Mouse (Mus musculus) intestine, embryonic 15.5 days (tissue): ENCODE measurements around the gene Sh2b1. TPM values are rescaled to one million over a fixed set of nuclear protein-coding genes. Genes with fewer than 3 reads are reported as not detected.
A peak's percentile ranks its signal among the peaks of the same experiment; 100 is the strongest.

Experiments
- ATAC-seq: fragments of 200-750 bp; cut with Nextera tagmentation; 2 replicates; pipeline ENCODE4 v1.8.0; 2017; ENCODE audit warnings: moderate TSS enrichment, moderate library complexity
- H3K27ac ChIP-seq: fragments of 300-500 bp; sonication (generic); 2 replicates; pipeline ENCODE4 v1.5.1; 2015; ENCODE audit warnings: mild to moderate bottlenecking, inconsistent platforms
- H3K27me3 ChIP-seq: fragments of 300-500 bp; sonication (generic); replicated peaks from 2 replicates; pipeline ENCODE4 v1.6.1; 2015; ENCODE audit warnings: inconsistent platforms
- H3K36me3 ChIP-seq: fragments of 300-500 bp; sonication (generic); 2 replicates; pipeline ENCODE4 v1.6.1; 2015; ENCODE audit warnings: inconsistent platforms
- H3K4me1 ChIP-seq: fragments of 300-500 bp; sonication (generic); replicated peaks from 2 replicates; pipeline ENCODE4 v1.6.1; 2015; ENCODE audit warnings: inconsistent platforms
- H3K4me2 ChIP-seq: fragments of 300-500 bp; sonication (generic); replicated peaks from 2 replicates; pipeline ENCODE4 v1.6.1; 2015; ENCODE audit warnings: mild to moderate bottlenecking, inconsistent platforms
- H3K4me3 ChIP-seq: fragments of 300-500 bp; sonication (generic); replicated peaks from 2 replicates; pipeline ENCODE4 v1.5.1; 2015; ENCODE audit warnings: inconsistent platforms
- H3K9ac ChIP-seq: fragments of 300-500 bp; sonication (generic); 2 replicates; pipeline ENCODE4 v1.6.1; 2015; ENCODE audit warnings: inconsistent platforms
- H3K9me3 ChIP-seq: fragments of 300-500 bp; sonication (generic); 2 replicates; pipeline ENCODE4 v1.6.1; 2016; ENCODE audit warnings: inconsistent platforms
- WGBS: fragments of 180-500 bp; shearing (Covaris S2); methylation state at CpG from one replicate; pipeline ENCODE4 v1.1.7; 2015; 5-methylcytosine and 5-hydroxymethylcytosine counted together
- polyA plus RNA-seq: library from polyadenylated mRNA; unstranded; fragments of >200 nt; fragmentation: Nextera tagmentation; extraction: Ambion mirVana; gene quantifications from 2 replicates; pipeline ENCODE4 v1.2.1, GENCODE M21; 2015

Gene Sh2b1
- polyA plus RNA-seq, 1 experiment from 2014 or later, result 41.8 TPM

DNA sequence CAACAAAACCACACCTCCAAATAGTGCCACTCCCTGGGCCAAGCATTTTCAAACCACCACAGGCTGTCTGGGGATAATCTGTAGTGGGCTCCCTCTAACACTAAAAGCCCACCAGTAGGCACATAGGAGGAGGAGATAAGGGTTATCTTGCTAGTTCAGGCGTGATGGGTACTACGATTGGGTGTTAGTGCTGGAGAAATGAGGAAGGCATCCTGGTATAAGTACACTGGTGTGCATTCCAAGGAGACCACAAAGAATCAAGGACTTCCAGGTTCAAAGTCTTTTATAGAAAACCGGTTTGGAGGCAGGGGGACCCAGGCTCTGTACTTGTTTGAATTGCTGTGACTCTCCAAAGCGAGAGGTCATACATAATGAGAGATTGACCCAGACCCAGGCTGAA, 47.1 kb downstream of the Sh2b1 start:
- Histone ChIP-seq H3K27ac (peak overlapping the region; percentile 98), H3K27me3 (no peaks in the 10 kb centered on the region), H3K4me3 (peak overlapping the region; percentile 85), H3K36me3 (no peaks in the 10 kb centered on the region), H3K4me2 (peak overlapping the region; percentile 91), H3K4me1 (peaks cover 9% of the 10 kb centered on the region), H3K9me3 (no peaks in the 10 kb centered on the region), H3K9ac (peak overlapping the region; percentile 88)
- 16% methylated on average over 4 of the region's 4 CpGs for WGBS
- peak; percentile 37 for ATAC-seq

- H3K9me3 ChIP-seq, result no peaks in the 10 kb centered on the region
- no peak overlapping the region for H3K27ac ChIP-seq
- H3K4me3 ChIP-seq, result no peak overlapping the region
- no peaks in the 10 kb centered on the region for H3K36me3 ChIP-seq
- no peak overlapping the region for H3K4me2 ChIP-seq
- WGBS, result 42% methylated on average over 12 of the region's 13 CpGs
- peaks cover 9% of the 10 kb centered on the region for H3K4me1 ChIP-seq
- no peak for ATAC-seq
- no peaks in the 10 kb centered on the region for H3K27me3 ChIP-seq
- no peak overlapping the region for H3K9ac ChIP-seq
Observed at GRCm38 (mm10) chr7:126427323-126427860, 47.8 kb downstream of the Sh2b1 start.

- ATAC-seq, result no peak
- Histone ChIP-seq H3K27ac (no peak overlapping the region), H3K4me1 (peaks cover 4% of the 10 kb centered on the region; the same call in 1 of the 2 replicates), H3K27me3 (no peaks in the 10 kb centered on the region), H3K36me3 (no peaks in the 10 kb centered on the region), H3K9me3 (no peaks in the 10 kb centered on the region), H3K9ac (no peak overlapping the region), H3K4me3 (no peak overlapping the region), H3K4me2 (no peak overlapping the region)
- 82% methylated on average over 6 of the region's 6 CpGs for WGBS
Observed at GRCm38 (mm10) chr7:126424161-126424560, 51.1 kb downstream of the Sh2b1 start.

DNA sequence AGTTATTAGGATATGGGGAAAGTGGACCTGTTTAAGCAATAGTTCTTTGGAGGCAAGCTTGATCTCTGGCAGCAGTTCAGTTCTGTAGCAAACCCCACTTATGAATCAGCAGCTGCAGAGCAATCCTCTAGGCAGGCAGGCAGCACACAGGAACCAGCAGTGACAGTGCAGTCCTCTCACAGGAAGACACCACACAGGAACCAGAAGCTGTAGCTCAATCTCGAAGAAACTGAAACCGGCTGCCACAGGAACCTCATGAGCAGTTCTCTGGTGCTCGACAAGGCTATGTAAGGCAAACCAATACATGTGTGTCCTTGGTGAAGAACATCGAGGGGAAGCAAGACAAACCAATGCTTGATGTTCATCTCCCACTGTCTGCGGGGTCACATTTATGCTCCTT, 53.5 kb downstream of the Sh2b1 start:
- H3K9me3 ChIP-seq, result no peaks in the 10 kb centered on the region
- no peaks in the 10 kb centered on the region for H3K36me3 ChIP-seq
- no peaks in the 10 kb centered on the region for H3K27me3 ChIP-seq
- 81% methylated on average over 5 of the region's 5 CpGs for WGBS
- H3K9ac ChIP-seq, result no peak overlapping the region
- H3K4me1 ChIP-seq, result no peaks in the 10 kb centered on the region
- H3K27ac ChIP-seq, result no peak overlapping the region
- no peak overlapping the region for H3K4me2 ChIP-seq
- ATAC-seq, result no peak
- no peak overlapping the region for H3K4me3 ChIP-seq

GRCm38 (mm10) chr7:126418496-126418895, 56.7 kb downstream of the Sh2b1 start:
- Histone ChIP-seq H3K9me3 (no peaks in the 10 kb centered on the region), H3K4me1 (no peaks in the 10 kb centered on the region), H3K4me2 (no peak overlapping the region), H3K27ac (no peak overlapping the region), H3K36me3 (no peaks in the 10 kb centered on the region), H3K9ac (no peak overlapping the region), H3K27me3 (0 out of 2 replicates have a peak, but pooled peaks cover 4% of the 10 kb centered on the region), H3K4me3 (no peak overlapping the region)
- ATAC-seq, result no peak
- WGBS, result 59% methylated on average over 3 of the region's 3 CpGs

GRCm38 (mm10) chr7:126417606-126418005, 57.6 kb downstream of the Sh2b1 start:
- 90% methylated on average over 4 of the region's 4 CpGs for WGBS
- Histone ChIP-seq H3K4me1 (no peaks in the 10 kb centered on the region), H3K4me2 (no peak overlapping the region), H3K9me3 (no peaks in the 10 kb centered on the region), H3K27ac (no peak overlapping the region), H3K27me3 (0 out of 2 replicates have a peak, but pooled peaks cover 5% of the 10 kb centered on the region), H3K4me3 (no peak overlapping the region), H3K9ac (no peak overlapping the region), H3K36me3 (no peaks in the 10 kb centered on the region)
- ATAC-seq, result no peak

GRCm38 (mm10) chr7:126417045-126417444, 58.2 kb downstream of the Sh2b1 start:
- no peaks in the 10 kb centered on the region for H3K4me1 ChIP-seq
- H3K27ac ChIP-seq, result no peak overlapping the region
- no peaks in the 10 kb centered on the region for H3K36me3 ChIP-seq
- H3K9ac ChIP-seq, result no peak overlapping the region
- H3K4me3 ChIP-seq, result no peak overlapping the region
- ATAC-seq, result no peak
- 0 out of 2 replicates have a peak, but pooled peaks cover 5% of the 10 kb centered on the region for H3K27me3 ChIP-seq
- H3K9me3 ChIP-seq, result no peaks in the 10 kb centered on the region
- no peak overlapping the region for H3K4me2 ChIP-seq
- 68% methylated on average over 8 of the region's 8 CpGs for WGBS

Other genes with a start within 250 kb of the Sh2b1 start
- gene Sbk1, start 202.8 kb downstream of the Sh2b1 start, polyA plus RNA-seq, result 16.9 and 17.7 TPM in 2 replicates
- 1.4 and 1.5 TPM in 2 replicates for gene Lat, start 105.9 kb downstream of the Sh2b1 start, polyA plus RNA-seq
- gene Spns1, start 98.0 kb downstream of the Sh2b1 start, polyA plus RNA-seq, result 53.4 and 59.3 TPM in 2 replicates
- 1.6 and 2.5 TPM in 2 replicates for gene Nfatc2ip, start 78.7 kb downstream of the Sh2b1 start, polyA plus RNA-seq
- 0.24 TPM in 1 of 2 replicates, not detected in the other for gene Cd19, start 60.5 kb downstream of the Sh2b1 start, polyA plus RNA-seq
- gene Rabep2, start 46.7 kb downstream of the Sh2b1 start, polyA plus RNA-seq, result 23.9 and 24.2 TPM in 2 replicates
- 0.24 and 2.6 TPM in 2 replicates for gene Atp2a1, start 12.3 kb downstream of the Sh2b1 start, polyA plus RNA-seq
- 190 and 207 TPM in 2 replicates for gene Tufm, start 11.9 kb upstream of the Sh2b1 start, polyA plus RNA-seq
- gene Atxn2l, start 28.0 kb upstream of the Sh2b1 start, polyA plus RNA-seq, result 43.8 and 44.4 TPM in 2 replicates
- 190 and 217 TPM in 2 replicates for gene Eif3c, start 91.0 kb upstream of the Sh2b1 start, polyA plus RNA-seq
- 0.75 and 1.8 TPM in 2 replicates for gene Apobr, start 109.5 kb upstream of the Sh2b1 start, polyA plus RNA-seq
- gene Cln3, start 110.4 kb upstream of the Sh2b1 start, polyA plus RNA-seq, result 34.4 and 34.9 TPM in 2 replicates
- gene Il27, start 119.5 kb upstream of the Sh2b1 start, polyA plus RNA-seq, result not detected in 2 replicates
- 53.4 and 111 TPM in 2 replicates for gene Nupr1, start 155.4 kb upstream of the Sh2b1 start, polyA plus RNA-seq
- 45.2 and 51.7 TPM in 2 replicates for gene Sgf29, start 173.9 kb upstream of the Sh2b1 start, polyA plus RNA-seq
- 5.5 and 6.1 TPM in 2 replicates for gene Sult1a1, start 201.0 kb upstream of the Sh2b1 start, polyA plus RNA-seq
- 118 and 120 TPM in 2 replicates for gene Bola2, start 220.0 kb upstream of the Sh2b1 start, polyA plus RNA-seq
- gene Slx1b, start 220.4 kb upstream of the Sh2b1 start, polyA plus RNA-seq, result 8.1 and 9.1 TPM in 2 replicates
- 36.9 and 39.7 TPM in 2 replicates for gene Coro1a, start 232.4 kb upstream of the Sh2b1 start, polyA plus RNA-seq